Mouse (Mus musculus) gastrocnemius, adult 8-10 months (tissue): ENCODE results near the gene Gart. TPM values are rescaled to one million over a fixed set of nuclear protein-coding genes. Genes with fewer than 3 reads are reported as not detected.

Experiments used
- DNase-seq, 2 experiments: peaks; one replicate each; pipeline ENCODE4 v3.0.0; 2022; ENCODE audit warnings: low spot score in 2 of 2
- total RNA-seq, 4 experiments: library from RNA; stranded (reverse); gene quantifications; 2 replicates each; pipeline ENCODE4 v1.2.4; 2022

Gene Gart
- total RNA-seq = 10 to 100 TPM; 59.7 to 64.2 (median 61.5) TPM

DNA sequence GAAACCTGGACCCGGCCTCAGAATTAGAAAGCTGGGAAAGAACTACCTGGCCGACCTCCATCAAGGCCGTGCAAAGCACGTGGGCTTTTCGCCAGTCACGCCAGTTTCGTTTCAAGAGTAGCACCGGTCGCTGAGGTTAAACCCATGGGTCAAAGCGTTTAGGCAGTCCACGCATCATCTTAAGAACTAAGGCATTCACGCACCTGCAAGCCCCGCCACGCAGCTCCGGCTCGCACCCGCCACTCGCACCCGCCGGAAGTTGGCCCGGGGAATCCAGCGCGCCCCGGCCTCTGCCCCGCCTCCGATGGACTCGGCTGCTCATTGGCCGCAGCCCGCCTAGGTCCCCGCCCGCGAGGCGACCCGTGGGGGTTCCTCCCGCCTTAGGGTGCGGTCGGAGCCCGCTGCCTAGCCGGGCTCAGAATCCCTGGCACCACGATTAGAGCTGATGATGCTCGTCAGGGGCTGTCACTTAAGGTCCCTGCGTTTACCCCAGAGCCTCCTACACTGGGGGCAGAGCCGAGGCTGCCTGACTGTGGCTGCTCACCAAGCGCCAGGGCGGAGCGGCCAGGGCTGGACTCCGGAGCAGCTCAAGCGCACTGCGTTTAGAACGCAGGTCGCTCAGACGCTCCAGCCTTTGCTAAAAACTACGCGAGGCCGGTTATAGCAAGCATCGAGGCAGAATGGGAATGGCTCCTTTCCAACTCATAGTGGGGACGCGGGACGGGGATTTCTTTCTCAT, at the start of gene Gart:
Gene Gart (minus strand): TSS at position 272 of the 739 bp plus-strand sequence.
- peak; percentile 90 to 92 for DNase-seq

- peak; percentile 20 to 21 for DNase-seq
These were observed 48.5 kb upstream of the Gart start for GRCm38 (mm10) chr16:91695108-91695755.

- DNase-seq = peak; percentile 49 to 57
These were observed 47.8 kb upstream of the Gart start for GRCm38 (mm10) chr16:91694455-91695084.

DNA sequence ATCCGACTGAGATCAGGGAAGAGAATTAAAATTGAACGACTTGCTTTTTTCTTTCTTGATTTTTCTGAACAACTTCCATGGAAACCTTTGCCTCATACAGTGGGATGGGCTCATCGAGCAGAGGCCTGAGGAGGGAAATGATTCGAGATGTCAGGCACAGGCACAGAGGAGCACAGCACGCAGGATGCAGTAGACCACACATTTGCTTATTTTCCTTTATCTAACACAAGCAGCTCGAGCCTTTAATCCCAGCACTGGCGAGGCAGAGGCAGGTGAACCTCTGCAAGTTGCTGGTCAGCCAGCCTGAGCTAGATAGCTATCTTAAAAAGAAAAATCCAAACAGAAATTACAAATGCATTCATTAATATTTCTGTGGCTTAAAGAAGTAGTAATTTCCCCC, 43.0 kb upstream of the Gart start:
- DNase-seq = no peak

GRCm38 (mm10) chr16:91688619-91689334, 42.0 kb upstream of the Gart start, which contains the start of gene Donson:
Gene Donson, minus strand, starts transcription at chr16:91688770.
- peak; percentile 89 for DNase-seq

DNA sequence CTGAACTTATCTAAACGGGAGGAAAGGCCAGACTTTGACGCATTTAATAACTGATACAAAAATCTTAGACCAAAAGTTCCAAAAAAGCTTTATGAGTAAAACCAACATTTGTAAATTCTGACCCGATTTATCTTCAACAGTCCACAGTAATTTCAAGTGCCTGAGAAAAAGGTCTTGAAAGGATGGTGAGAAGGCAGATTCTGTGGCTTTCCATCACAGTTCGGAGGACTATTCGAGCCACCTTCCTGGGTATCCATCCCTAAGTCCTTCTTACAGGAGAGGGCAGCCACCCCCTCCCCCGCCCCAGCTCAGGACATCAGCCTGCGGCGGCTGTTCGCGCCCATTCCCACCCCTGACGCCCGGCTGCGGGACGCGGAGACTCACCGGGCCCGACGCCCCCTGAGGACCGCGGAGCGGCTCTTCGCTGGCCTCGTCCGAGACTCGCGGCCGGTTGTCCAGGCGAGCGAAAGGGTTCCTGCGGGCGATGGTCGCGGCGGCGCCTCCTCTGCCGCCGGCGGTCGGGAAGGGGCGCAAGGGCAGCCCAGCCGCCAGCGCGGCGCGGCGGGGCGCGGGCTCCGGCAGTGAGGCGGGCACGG, 41.4 kb upstream of the Gart start:
- no peak for DNase-seq

GRCm38 (mm10) chr16:91686369-91686768, 39.6 kb upstream of the Gart start:
- no peak for DNase-seq

- no peak for DNase-seq
These were observed 38.8 kb upstream of the Gart start for GRCm38 (mm10) chr16:91685526-91685925.

GRCm38 (mm10) chr16:91680656-91681055, 33.9 kb upstream of the Gart start:
- no peak for DNase-seq

DNA sequence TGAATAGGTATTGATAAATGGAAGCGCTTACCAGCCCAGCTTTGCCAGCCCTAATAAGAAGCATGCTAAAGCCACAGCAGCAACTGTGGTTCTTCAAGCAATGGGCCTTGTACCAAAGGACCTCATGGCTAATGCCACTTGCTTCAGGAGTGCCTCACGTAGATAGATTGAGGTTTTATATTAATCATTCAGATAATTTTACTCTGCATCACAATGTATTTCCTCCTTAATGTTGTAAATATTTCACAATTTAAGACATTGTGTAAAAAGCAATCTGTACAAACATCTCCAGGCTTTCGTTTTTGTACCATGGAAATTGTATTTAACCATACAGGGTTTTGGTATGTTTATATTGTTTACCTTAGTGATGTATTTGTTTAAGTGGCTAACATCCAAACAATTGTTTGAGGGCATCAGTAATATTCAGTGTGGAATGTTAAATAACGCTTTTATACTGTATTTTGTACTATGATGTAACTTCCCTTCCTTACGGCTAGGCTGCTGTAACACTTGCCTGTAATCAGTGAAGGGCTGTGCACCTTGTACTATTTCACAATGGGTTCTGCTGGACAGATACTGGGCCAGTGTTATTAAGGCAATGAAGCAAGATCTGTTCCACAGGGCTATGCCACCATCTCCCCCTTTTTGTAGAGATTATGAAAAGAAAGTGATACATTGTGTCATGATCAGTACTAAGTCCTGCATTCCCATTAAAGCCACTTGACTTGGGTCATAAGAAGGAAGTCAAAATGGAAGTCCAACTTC, 31.6 kb upstream of the Gart start:
- DNase-seq = no peak

- DNase-seq = no peak
These were observed 27.7 kb upstream of the Gart start for GRCm38 (mm10) chr16:91674500-91674899.

GRCm38 (mm10) chr16:91663795-91664194, 17.0 kb upstream of the Gart start:
- DNase-seq = no peak

- no peak for DNase-seq
These were observed 15.6 kb upstream of the Gart start for GRCm38 (mm10) chr16:91662336-91662735.

- DNase-seq = no peak
These were observed 14.6 kb upstream of the Gart start for GRCm38 (mm10) chr16:91661397-91661796.

DNA sequence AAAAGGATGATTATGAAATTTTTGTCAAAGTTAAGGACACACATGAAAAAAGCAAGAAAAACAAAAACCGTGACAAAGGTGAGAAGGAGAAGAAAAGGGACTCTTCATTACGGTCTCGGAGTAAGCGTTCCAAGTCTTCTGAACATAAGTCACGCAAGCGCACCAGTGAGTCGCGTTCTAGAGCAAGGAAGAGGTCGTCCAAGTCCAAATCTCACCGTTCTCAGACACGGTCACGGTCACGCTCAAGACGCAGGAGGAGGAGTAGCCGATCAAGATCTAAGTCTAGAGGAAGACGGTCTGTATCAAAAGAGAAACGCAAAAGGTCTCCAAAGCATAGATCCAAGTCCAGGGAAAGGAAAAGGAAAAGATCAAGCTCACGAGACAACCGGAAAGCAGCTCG, 13.0 kb upstream of the Gart start:
- DNase-seq = no peak

- no peak for DNase-seq
These were observed 11.7 kb upstream of the Gart start for GRCm38 (mm10) chr16:91658471-91658870.

DNA sequence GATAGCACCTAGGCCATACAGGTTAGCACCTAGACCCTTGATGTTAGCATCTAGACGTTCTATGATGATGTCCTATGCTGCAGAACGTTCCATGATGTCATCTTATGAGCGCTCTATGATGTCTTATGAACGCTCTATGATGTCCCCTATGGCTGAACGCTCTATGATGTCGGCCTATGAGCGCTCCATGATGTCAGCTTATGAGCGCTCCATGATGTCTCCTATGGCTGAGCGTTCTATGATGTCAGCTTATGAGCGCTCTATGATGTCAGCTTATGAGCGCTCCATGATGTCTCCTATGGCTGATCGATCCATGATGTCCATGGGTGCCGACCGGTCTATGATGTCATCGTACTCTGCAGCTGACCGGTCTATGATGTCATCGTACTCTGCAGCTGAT, 10.5 kb upstream of the Gart start:
- DNase-seq = no peak

DNA sequence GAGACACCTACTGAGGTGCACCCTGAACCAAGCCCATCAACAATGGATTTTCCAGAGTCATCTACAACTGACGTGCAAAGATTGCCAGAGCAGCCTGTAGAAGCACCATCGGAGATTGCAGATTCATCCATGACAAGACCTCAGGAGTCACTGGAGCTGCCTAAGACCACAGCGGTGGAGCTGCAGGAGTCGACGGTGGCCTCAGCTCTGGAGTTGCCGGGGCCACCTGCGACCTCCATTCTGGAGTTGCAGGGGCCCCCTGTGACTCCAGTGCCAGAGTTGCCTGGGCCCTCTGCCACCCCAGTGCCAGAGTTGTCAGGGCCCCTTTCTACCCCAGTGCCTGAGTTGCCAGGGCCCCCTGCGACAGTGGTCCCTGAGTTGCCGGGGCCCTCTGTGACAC, 8.5 kb upstream of the Gart start:
- no peak for DNase-seq

DNA sequence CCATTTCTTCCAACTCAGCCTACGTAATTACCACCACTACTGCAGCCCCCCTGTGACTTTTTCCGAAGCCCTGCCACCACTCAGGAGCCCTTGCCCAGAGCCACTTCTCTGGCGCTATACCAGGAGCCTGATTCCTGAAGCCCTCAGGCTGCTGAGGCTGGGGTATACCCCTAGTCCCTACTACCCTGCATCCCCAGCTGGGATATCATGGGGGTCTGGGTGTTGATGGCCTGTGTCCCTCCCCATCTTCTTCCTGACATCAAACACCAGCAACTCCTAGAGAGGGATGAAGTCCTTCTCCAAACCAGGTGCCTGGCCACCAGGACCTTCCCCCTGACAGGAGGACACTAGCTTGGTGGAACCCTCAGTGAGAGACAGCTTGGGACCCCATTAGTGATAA, 5.4 kb upstream of the Gart start:
- DNase-seq = no peak

GRCm38 (mm10) chr16:91649781-91650180, 3.0 kb upstream of the Gart start:
- DNase-seq = no peak

GRCm38 (mm10) chr16:91649246-91649645, 2.5 kb upstream of the Gart start:
- DNase-seq = no peak
